Mouse (Mus musculus) layer of hippocampus, postnatal 25 days (tissue): ENCODE results near the gene Elmsan1. TPM values are rescaled to one million over a fixed set of nuclear protein-coding genes. Genes with fewer than 3 reads are reported as not detected.

Experiments
- DNase-seq, 2 experiments: peaks; one replicate each; pipeline ENCODE4 v3.0.0; 2022; ENCODE audit warnings: mixed read lengths in 2 of 2, low spot score in 1 of 2; ENCODE audit errors: extremely low spot score in 1 of 2
- total RNA-seq, 2 experiments: library from RNA; stranded (reverse); gene quantifications; 2 replicates each; pipeline ENCODE4 v1.2.3; 2021

The Elmsan1 gene
- total RNA-seq, 2 experiments from 2014 or later: 21.0 to 21.7 TPM

DNA sequence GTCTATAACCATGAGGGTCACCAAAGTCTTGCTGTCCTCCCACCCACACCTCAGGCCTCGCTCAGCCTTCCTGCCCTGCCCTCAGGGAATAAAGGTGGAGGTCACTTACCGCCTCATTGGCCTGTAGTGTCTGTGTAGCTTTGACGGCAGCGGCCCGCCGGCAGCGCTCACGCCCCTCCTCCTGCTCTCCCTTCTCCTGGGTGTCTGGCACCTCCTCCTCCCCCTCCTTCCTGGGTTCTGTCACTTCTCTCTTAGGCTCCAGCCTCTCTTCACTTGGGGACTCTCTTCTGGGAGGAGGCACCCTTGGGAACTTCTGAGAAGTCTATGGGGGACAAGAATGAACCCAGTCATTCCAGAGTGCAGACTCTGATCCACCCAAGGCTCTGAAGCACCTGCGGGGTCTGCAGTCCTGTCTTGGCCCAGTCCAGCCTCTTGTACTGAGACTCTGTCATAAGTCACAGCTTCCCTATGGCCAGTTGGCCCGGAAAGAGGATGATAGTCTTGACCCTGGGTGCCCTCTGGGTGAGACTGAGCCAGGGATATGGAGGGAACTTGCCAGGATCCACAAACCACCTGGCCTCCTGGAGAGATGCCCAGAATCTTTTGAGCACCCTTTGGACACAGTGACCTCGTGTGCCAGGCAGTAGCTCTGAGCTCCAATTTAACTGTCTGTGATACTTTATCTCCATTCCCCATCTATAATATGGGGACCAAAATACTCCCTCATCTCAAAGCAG is 63.7 kb downstream of the Elmsan1 start:
- DNase-seq: no peak

DNA sequence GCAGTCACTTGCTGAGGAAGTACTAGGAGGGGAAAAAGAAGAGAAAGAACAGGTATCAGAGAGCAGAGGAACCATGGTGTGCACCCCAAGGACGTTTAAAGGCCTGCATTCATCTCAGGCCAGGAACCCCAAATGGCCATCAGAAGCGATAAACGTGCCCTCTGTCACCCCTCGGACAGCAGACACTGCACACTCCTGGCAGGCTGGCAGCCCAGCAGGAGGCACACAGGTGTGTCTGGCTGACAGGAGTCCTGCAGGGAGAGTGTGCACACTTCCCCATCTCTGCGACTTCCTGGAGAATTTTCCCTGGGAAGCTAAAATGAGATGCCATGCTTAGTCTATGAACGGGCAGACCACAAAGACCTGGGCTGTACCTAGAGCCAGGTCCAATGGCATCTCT is 65.3 kb downstream of the Elmsan1 start:
- DNase-seq: no peak

DNA sequence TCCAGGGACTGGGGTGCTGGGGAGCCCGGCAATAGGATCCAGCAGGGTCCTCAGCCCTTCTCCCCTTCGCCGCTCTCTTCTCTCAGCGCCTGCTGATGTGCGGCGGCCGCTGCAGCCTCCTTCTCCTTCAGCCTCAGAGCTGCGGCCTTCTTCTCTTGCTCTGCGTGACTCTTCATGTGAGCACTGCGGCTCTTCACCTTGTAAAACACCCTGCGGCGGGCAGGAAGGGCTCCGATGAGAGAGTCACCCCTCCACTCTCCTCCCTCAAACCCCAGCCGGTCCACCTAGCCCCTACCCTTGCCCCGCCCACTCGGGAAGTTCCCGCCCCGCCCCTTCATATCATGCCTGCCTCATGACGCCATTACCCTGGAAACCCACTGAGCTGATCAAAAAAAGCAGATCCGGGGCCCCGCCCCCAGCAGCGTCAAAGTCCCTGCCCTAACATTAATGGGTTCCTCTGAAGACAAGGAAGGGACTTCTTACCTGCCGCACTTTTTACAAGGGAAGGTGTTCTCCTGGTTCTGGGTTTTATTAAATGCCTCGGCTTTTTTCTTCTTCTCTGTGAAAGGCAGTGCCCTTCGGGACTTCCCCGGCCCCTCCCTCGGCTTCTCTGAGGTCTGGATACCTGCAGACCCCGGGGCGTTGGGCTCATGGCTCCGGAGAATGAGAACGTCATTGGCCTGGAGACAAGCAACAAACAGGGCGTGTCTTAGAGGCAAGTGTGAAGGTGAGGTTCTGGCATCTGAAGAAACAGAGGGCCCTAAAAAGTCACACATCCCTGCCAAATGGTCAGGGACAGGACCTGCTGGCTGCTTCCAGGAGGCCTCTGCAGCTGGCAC is 66.1 kb downstream of the Elmsan1 start:
- peak in 1 of 2 experiments; percentile 3 for DNase-seq

DNA sequence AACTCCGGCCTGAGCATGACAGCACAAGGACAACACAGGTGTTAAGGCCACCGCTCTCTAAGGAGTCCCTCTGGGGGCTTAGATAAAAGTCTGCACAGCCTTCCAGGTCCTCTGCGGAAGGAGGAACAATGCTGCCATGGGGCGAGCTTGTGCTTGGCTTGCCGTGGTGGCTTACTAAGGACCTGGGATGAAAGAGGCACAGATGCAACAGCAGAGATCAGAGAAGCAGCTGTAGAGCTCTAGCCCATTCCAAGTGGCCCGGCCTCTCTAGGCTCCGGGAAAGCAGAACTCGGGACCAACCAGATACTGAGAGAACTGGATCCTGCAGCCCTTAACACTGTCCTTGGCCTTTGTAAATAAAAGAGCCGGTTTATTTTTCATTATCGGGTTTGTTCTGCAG is 66.8 kb downstream of the Elmsan1 start:
- DNase-seq: peak in 1 of 2 experiments; percentile 2

DNA sequence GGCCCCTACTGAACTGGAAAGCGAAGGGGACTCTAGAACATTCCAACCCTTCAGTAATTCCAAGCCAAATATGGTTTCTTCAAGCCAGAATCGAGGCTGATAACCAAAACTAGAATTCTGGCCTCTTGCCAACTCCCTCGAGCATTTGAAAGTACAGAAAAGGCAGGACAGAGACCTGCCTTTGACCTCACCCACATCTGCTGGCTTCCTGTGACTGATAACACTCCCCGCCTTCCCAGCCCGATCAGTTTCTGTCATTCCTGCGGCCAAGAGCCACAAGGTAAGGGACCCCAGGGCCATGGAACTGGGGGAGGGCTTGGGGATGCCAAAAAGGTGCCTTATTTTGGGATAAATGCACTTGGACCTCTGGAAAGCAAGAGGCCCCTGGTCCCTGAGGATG is 67.7 kb downstream of the Elmsan1 start:
- DNase-seq: no peak

DNA sequence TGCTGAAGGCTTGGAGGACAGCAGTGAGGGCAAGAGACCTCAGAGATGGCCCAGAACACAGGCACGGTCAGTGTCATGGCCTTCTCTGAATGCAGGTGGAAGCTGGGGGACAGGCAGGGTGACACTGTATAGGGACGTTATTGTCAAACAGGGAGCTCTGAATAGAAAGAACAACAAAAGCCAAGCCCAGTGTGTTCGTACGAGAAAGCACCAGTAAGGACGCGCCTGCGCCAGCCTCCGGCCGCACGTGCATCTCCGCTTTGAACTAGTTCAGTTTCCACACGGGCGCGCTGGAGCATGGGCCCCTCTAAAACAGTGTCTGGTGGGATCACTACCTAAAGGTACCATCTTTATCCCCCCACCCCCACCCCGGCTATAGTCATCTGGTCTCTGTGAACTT is 68.7 kb downstream of the Elmsan1 start:
- DNase-seq: no peak

DNA sequence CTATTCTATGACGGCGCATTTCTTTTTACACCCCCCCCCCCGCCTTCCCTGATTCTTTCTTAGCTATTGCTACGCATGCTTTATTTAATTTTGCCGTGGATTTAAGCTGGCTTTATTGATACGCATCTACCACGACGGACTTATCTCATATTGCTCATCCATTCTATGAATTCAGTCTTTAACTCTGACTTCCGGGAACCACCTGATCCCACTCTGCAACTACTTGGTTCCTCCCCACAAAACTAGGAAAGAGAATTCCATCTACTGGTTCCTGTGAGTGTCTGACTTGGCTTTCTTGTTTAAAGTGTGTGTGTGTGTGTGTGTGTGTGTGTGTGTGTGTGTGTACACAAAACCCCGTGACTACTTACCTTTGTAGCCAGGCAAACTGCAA is 70.1 kb downstream of the Elmsan1 start:
- no peak for DNase-seq

DNA sequence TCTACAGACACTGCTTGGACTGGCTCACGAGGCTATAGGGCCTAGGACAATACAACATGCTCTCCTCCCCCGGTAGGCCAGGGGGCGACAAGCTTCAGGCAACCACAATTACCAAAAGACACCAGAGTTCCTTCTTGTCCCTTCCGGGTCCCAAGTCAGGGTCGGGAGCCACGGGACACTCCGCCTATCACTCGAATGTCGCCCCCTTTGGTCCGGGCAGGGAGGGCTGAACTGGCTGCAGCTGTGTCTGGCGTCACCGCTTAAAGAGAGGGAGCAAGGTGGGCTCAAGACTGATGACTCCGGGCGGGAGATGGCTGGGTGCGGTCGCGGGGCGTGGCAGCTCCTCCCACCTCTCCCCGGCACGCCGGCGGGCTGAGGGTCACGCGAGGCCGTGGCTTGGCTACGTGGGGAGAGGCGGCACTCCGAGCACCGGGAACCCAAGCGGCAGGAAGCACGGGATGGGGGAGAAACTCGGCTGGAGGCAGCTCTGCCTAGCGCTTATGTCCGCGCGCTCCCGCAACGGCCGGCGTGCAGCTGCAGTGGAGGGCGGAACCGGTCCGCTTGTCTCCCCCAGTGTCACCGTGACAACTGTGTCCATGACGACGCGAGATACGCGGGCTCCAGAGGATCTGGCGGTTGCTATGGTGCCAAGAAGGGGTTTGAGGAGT is 70.6 kb downstream of the Elmsan1 start, which contains the start of gene Pnma1:
Gene Pnma1, minus strand, starts transcription at position 536 of the 668 bp plus-strand sequence.
- peak; percentile 65 to 68 for DNase-seq

DNA sequence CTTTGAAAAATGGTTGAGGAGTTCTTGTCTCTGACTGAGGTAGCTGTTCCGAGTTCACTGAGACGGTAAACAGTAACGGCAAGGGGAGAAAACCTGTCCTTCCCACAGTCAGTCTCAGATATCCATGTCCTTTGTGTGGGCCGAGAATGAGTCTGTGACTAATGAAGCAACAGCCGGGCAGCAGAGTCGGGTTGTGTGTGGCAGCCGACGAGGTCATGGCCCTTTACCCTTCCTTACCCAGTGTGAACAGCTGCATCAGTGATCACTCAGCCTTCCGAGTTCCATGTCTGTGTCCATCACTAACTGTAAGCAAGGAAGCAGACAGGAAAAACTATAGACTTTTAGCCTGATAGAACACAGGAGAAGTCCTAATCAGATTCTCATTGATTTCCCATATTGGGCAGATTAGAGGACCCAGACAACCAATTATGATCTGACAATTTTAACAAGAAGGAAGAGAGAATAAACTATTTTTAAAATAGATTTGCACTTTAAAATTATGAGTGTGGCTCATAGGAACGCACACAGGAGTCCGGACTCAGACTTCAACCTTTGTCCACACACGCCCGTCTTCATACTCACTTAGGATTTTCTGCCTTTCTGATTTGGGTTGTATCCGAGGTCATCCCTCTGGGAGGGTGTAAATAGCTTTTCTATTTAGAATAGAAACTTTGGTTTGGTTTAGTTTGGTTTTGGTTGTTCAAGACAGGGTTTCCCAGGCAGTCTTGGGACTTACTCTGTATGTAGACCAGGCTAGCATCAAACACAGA is 76.2 kb downstream of the Elmsan1 start:
- DNase-seq: no peak

DNA sequence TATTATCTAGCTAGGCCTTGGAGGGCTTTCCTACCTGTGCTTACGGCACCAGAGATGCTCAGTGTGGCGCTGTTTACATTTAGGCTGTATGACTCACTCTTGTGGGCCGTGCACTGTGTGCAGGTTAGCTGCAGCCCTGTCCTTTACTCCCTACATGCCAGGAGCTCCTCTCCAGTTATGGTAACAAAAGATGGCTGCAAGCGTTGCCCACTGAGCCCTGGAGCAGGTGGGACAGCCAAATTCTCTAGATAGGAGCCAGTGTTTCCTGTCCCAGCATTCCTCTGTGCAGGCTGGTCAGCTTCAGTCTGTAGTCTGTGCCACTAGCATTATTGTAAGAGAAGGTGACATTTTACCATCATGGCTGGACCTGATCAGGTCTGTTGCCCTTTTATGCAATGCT is 77.4 kb downstream of the Elmsan1 start:
- DNase-seq: no peak

DNA sequence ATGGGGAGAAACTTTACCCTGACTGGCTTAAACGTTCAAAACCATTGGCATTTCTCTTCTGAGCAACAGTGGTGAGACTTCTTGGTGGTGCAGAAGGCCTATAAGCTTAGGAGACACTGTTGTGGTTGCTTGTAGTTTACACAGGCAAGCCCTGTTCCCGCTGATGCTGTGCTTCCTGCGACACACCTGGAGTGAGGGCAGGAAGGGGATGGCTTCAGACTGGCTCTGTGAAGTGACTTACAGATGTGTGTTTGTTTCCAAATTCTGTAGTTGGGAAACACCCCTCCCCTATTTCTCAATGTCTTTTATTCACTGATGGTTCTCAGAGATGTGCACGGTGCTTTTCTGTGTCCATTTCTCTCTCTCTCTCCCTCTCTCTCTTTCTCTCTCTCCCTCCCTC is 78.5 kb downstream of the Elmsan1 start:
- no peak for DNase-seq

DNA sequence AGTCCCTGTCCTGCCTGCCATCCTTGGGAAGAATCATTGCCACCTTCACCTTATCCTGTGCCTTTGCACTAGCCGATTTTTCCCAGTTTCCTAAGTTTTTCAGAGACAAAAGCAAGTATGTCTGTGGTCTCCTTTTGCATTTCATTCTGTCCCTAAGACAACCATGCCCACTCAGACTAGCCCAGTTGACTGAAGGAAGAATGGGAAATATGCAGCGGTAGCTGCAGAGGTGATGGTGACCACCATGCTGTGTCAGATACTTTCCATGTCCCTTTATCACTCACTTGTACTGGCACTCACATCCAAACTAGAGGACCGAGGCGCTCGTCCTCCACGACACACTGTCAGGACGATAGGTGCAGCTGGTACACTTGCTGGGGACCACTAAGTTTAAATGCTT is 81.5 kb downstream of the Elmsan1 start:
- DNase-seq: no peak

DNA sequence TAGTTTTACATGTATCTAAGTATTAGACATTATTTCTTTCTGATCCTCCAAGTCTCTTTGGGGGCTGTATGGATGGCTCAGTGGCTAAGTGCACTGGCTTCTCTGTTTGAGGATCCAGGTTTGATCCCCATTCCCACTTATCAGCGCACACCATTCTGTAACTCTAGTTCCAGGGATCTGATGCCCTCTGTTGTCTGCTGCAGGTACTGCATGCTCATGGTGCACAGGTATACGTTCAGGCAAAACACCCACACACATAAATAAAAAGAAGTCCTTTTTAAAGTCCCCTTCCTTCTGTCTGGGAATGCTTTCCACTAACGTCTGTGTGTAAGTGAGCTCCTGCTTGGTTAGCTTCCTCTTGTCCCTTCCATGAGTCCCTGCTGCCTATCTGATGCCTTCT is 86.4 kb downstream of the Elmsan1 start:
- DNase-seq: peak in 1 of 2 experiments; percentile 47

DNA sequence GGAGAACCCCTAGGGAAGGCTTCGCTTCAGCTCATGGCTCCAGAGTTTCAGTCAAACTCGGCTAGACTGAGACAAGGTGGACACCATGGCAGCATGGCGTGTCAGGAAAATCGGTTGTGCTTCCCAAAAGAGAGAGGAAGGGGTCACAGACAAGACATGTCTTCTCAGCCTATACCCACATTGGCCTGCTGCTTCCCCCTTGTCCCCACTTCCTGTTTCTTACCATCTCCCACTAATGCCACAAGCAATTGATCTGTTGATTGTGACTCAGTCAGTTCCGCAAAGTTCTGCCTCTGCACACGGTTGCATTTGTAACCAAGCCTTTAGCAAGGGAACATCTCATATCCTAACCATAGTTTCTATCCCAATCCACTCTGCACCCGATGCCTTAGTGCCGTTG is 88.8 kb downstream of the Elmsan1 start:
- DNase-seq: no peak

DNA sequence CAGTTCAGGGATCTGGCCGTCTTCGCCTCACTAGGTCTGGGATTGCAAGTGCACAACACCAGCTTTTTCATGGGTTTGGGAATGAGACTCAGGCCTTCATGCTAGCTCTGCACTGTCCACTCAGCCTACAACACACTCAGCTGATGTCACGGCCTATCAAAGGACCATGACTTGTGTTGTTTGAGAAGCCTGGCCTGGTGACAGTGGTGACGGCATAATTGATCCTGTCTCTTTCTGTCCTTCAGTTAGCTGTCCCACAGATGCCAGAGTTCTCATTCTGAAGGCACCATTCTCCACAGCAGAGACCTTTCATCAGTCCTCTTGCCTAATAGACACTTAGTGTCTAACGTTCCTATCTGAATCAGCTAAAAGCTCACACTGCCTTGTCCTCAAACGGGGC is 90.1 kb downstream of the Elmsan1 start:
- DNase-seq: no peak

DNA sequence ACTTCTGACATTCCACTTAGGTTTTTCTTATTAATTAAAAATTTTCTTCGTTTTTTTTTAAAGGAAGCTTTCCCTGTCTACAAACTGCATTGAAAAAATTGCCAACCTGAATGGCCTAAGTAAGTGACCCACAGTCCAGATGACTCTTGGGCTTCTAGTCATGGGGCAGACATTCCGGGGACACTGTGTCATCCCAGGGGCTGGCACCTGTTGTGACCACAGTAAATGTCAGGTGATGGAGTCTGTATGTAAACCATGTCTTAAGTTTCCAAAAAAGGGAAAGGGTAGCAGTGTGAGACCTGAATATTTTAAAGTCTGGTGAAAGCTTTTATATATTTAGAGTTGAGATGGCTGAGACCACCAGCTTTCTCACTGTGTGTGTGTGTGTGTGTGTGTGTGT is 91.8 kb downstream of the Elmsan1 start:
- no peak for DNase-seq

DNA sequence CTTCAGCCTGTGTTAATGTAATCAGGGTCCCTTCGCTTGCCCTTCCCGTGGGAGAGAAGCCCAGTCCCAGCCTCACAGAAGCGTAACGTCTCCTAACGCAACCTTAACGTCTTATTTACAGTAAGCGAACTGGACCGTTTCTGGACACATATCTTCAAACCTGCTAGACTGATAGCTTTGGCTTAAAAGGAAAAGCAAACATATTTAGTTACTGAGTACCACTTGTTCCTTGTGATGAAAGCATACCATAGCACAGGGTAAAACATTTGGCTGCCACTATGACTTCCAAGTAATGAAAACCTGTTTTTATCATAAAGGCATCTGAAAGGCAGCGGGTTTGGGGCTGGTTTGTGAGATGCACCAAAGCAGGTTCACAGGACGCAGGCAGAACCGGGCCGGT is 92.8 kb downstream of the Elmsan1 start:
- DNase-seq: no peak

DNA sequence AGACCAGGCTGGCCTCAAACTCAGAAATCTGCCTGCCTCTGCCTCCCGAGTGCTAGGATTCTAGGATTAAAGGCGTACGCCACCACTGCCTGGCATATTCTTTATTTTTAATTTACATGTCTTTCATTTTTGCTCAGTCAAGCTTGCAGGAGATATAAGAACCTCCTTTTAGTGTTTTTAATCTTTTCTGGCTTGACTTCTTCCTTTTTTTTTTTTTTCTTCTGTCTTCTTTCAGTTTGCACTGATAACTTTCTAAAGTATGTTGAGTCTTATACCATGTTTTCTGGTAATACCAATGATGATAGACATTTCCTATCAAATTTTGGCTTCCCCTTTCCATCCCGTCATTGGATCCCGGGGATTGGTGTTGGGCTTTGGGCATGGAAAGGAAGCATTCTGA is 99.1 kb downstream of the Elmsan1 start:
- no peak for DNase-seq

DNA sequence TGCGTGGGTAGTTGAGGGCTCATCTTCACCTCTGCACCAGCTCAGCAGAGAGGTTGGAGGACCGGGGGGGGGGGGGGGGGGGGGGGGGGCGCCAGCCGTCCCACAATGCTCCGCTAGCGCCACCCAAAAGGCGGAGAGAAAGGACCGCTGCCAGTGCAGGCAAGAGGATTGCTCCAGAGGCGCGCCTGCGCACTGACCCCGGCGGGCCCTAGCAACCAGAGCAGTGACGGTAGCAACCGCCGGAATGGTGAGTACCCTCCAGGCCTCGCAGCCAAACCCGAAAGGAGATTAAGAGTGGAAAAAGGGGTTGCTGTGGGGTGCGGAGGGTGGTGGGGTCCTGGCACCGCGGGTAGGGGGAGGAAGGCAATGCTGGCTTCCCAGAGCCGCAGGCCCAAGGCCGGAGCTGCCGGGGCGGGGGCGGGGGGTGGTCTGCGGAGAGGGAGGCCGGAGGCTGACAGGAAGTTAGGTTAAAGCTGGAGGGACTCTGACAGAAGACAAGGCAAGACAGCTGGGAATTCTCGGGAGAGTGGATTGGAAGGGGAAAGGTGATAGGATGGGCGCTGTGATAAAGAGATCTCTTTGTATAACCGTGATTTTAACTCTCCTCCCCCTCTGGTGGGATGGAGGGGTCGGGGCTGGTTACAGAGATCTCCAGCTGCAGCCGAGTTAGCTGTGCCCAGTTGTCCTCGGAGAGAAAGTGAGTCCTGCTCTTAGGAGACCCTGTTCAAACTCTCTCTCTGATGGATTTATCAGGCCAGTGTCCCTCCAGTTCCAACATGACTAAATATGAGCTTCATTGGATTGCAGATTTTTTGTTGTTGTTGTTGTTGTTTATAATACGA is 104.3 kb downstream of the Elmsan1 start, which contains the start of gene Dnal1:
Gene Dnal1, plus strand, starts transcription at position 214 of the 842 bp plus-strand sequence.
- DNase-seq: peak; percentile 62 to 82
